Mouse (Mus musculus) spleen, adult 2 months (tissue): ENCODE measurements at regions not wholly inside any gene's neighbourhood (a gene's known extent, or its start where the extent isn't known, plus 50 kb on each side); places are given as distances from the start of the nearest gene placed in this dataset.

Experiments
- DNase-seq, 2 experiments: peaks; one replicate each; pipeline versions ENCODE4 v3.0.0 to v3.0.0-alpha.2; 2012 to 2021; ENCODE audit warnings: low spot score in 2 of 2, low read depth in 1 of 2
- H3K27ac ChIP-seq: fragments of 200-500 bp; 2 replicates; pipeline ENCODE4 v1.5.1; 2012; ENCODE audit warnings: low read length, inconsistent platforms; ENCODE audit not compliant: insufficient read depth
- H3K27me3 ChIP-seq: fragments of 200-500 bp; 2 replicates; pipeline ENCODE4 v1.6.1; 2012; ENCODE audit warnings: mild to moderate bottlenecking, moderate library complexity, low read length, inconsistent platforms; ENCODE audit not compliant: control insufficient read depth, insufficient read depth
- H3K36me3 ChIP-seq: fragments of 200-500 bp; 2 replicates; pipeline ENCODE4 v1.6.1; 2012; ENCODE audit warnings: mild to moderate bottlenecking, low read length, inconsistent platforms; ENCODE audit not compliant: control insufficient read depth, insufficient read depth
- H3K4me1 ChIP-seq: fragments of 200-500 bp; 2 replicates; pipeline ENCODE4 v1.6.1; 2011; ENCODE audit warnings: inconsistent platforms; ENCODE audit not compliant: control insufficient read depth, insufficient read depth, insufficient read length
- H3K4me3 ChIP-seq: fragments of 200-500 bp; 2 replicates; pipeline ENCODE4 v1.5.1; 2011; ENCODE audit warnings: mild to moderate bottlenecking, inconsistent platforms; ENCODE audit not compliant: insufficient read depth, insufficient read length; ENCODE audit errors: extremely low read depth
- CTCF ChIP-seq: fragments of 200-500 bp; IDR thresholded peaks from 2 replicates; pipeline ENCODE4 v1.5.1; 2011; ENCODE audit warnings: mild to moderate bottlenecking, inconsistent platforms; ENCODE audit not compliant: insufficient read depth, insufficient read length, insufficient replicate concordance; ENCODE audit errors: extremely low read depth
- POLR2A ChIP-seq: fragments of 200-500 bp; IDR thresholded peaks from 2 replicates; pipeline ENCODE4 v1.6.1; 2011; ENCODE audit warnings: low read depth, low read length, inconsistent platforms
- whole genome bisulfite sequencing: fragments of 180-500 bp; shearing (Covaris S2); methylation state at CpG from one replicate; pipeline ENCODE4 v1.1.7; 2018; 5-methylcytosine and 5-hydroxymethylcytosine counted together

DNA sequence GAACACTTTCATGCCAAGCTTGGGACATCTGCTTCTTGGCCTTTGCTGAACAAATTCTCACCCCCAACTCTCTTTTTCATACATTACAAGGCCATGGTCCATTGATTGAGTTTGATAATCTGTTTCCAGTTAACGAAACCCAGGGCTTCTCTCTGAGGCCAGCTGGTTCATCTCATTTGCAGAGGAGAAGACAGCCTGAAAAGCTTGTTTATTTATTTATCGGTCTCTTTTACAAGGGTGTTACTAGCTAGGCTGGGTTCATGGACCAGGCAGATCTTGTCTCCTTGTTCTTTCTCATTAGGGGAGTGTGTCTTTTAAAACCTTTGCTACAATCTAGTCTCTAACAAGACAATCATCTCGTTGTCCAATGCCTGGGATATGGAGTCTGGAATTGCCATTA, 329.9 kb upstream of the Dynlrb2 start:
- Histone ChIP-seq H3K27me3 (no peaks in the 10 kb centered on the region), H3K4me3 (no peak overlapping the region), H3K36me3 (no peaks in the 10 kb centered on the region), H3K4me1 (no peaks in the 10 kb centered on the region), H3K27ac (no peak overlapping the region)
- DNase-seq = no peak
- TF ChIP-seq POLR2A (no peak), CTCF (no peak)
- 62% methylated on average over 3 of the region's 3 CpGs for WGBS

DNA sequence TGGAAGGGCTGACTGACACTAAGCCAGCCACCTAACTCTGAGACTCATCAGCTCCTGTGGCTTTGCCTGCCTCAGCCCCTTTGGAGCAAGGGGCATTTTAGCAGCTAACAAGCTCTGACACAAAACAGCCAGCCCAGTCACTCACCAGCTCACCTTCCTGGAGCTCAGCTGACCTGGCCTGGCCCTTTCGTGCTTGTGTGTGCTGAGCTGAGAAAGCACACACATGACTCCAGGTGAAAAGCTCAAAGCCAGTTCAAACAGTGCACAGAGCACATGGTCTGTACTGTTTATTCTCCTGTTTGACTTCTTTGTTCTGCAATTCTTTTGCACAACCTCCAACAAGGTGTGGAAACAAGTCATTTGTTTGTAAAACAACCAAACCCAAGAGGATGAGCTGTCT, 330.8 kb upstream of the Dynlrb2 start:
- H3K27me3 ChIP-seq = no peaks in the 10 kb centered on the region
- no peaks in the 10 kb centered on the region for H3K36me3 ChIP-seq
- DNase-seq = no peak
- H3K27ac ChIP-seq = no peak overlapping the region
- TF ChIP-seq POLR2A (no peak), CTCF (no peak)
- no peaks in the 10 kb centered on the region for H3K4me1 ChIP-seq
- WGBS = 72% methylated on average over 1 of the region's 1 CpGs
- no peak overlapping the region for H3K4me3 ChIP-seq

DNA sequence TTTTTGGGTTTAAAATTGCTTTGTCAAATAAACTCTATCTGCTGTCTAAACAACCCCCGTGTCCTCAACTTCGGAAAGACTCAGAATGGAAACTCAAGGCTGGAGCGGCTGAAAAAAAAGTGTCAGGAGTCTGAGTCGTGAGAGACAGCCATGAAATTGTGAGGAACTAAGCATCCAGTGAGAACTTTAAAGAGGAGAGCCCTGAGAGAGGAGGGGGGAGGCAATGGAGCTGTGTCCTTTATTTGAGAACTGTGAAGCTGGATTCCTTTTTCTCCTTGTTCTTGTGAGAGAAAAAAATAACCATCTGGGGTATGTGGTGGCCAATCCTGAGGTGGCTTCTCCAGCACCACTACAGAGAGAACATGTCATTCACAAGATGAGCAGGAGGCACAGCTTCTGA, 336.9 kb upstream of the Dynlrb2 start:
- Histone ChIP-seq H3K27me3 (no peaks in the 10 kb centered on the region), H3K36me3 (no peaks in the 10 kb centered on the region), H3K27ac (no peak overlapping the region), H3K4me1 (no peaks in the 10 kb centered on the region), H3K4me3 (no peak overlapping the region)
- TF ChIP-seq POLR2A (no peak), CTCF (no peak)
- WGBS = 72% methylated on average over 4 of the region's 4 CpGs
- DNase-seq = no peak

GRCm38 (mm10) chr8:116164989-116165299, 339.8 kb upstream of the Dynlrb2 start:
- Histone ChIP-seq H3K27me3 (no peaks in the 10 kb centered on the region), H3K4me3 (no peak overlapping the region), H3K27ac (no peak overlapping the region), H3K36me3 (no peaks in the 10 kb centered on the region), H3K4me1 (no peaks in the 10 kb centered on the region)
- no peak for TF ChIP-seq POLR2A
- no peak for TF ChIP-seq CTCF
- 53% methylated on average over 8 of the region's 8 CpGs for WGBS
- DNase-seq = no peak

GRCm38 (mm10) chr8:116164190-116164988, 340.4 kb upstream of the Dynlrb2 start:
- no peaks in the 10 kb centered on the region for H3K4me1 ChIP-seq
- no peaks in the 10 kb centered on the region for H3K36me3 ChIP-seq
- no peaks in the 10 kb centered on the region for H3K27me3 ChIP-seq
- no peak for TF ChIP-seq POLR2A
- no peak for TF ChIP-seq CTCF
- no peak overlapping the region for H3K27ac ChIP-seq
- no peak overlapping the region for H3K4me3 ChIP-seq
- WGBS = 69% methylated on average over 5 of the region's 5 CpGs
- DNase-seq = no peak

- WGBS = 76% methylated on average over 5 of the region's 5 CpGs
- TF ChIP-seq POLR2A (no peak), CTCF (no peak)
- H3K4me1 ChIP-seq = no peaks in the 10 kb centered on the region
- no peak overlapping the region for H3K4me3 ChIP-seq
- H3K27me3 ChIP-seq = no peaks in the 10 kb centered on the region
- no peak for DNase-seq
- H3K36me3 ChIP-seq = no peaks in the 10 kb centered on the region
- no peak overlapping the region for H3K27ac ChIP-seq
Measured at GRCm38 (mm10) chr8:116160932-116161331, 343.8 kb upstream of the Dynlrb2 start.
